Mouse (Mus musculus) bone marrow macrophage, adult 2 months (primary cell): Measurements from ENCODE around the gene Zmiz2.

Experiments
- CTCF ChIP-seq: IDR thresholded peaks from 2 replicates; pipeline ENCODE4 v1.5.1; 2012; ENCODE audit warnings: low read depth, mild to moderate bottlenecking, low read length, moderate library complexity
- POLR2A ChIP-seq: IDR thresholded peaks from 2 replicates; pipeline ENCODE4 v1.6.1; 2012; ENCODE audit warnings: mild to moderate bottlenecking, low read depth, low read length, borderline replicate concordance

GRCm38 (mm10) chr11:6367156-6367555 lies 21.7 kb upstream of the Zmiz2 start:
- TF ChIP-seq POLR2A: no peak
- no peak for TF ChIP-seq CTCF
